Mouse (Mus musculus) thymus, postnatal 14 days (tissue): ENCODE measurements around the gene Arhgap18.

Source experiments
- DNase-seq: peaks from one replicate; pipeline ENCODE4 v3.0.0; 2021

Arhgap18 gene

DNA sequence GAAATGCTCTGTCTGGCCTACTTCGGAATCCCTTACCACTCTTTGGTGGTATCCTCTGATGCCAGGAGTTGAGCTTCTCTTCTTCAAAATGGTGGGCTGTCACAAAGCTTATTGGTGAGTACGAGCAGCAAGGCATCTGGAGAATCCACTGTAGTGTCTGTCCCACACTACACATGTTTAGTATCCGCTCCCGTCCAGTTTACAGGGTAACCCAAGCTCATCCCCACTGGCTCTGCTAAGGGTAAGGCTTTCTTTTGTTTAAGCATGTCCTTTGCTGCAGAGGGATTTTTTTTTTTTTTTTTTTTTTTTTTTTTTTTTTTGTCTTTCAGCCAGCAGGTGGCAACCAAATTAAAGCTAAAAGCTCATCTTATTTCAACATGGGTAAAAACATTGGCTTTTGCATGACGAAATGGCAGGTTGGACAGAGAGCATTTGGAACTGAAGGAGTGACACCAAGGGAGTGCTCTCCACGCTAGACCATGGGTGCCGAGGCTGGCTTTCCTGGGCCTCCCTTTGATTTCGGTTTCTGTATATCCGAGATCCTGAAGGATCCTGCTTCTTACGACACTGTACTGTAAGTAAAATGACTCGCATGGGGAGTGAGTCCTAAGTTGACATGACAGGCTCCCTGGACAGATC lies at the start of gene Arhgap18:
Gene Arhgap18, plus strand, starts transcription at position 493 of the 639 bp plus-strand sequence.
- DNase-seq = no peak

DNA sequence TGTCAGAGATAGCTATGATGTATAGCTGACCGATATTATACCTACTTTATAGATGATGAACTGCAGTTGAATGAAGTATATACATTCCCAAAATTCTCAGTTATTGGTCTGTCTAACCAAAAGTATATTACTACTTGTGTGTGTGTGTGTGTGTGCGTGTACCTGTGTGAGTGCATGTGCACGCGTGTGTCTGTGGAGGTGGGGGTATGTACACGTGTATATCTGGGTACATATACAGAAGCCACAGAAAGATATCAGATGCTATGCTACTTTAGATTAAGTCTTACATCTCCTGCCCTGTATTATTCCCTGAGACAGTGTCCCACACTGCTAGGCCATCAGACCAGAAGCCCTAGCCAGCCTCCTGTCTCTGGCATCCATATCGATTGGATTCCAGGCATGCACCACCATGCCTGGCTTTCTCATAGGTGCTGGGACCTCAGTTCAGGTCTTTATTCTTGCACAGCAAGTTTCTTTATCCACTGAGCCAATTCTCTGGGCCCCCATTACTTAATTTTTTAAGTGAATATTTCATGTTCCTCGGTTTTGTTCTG lies 42.7 kb upstream of the Arhgap18 start:
- no peak for DNase-seq

DNA sequence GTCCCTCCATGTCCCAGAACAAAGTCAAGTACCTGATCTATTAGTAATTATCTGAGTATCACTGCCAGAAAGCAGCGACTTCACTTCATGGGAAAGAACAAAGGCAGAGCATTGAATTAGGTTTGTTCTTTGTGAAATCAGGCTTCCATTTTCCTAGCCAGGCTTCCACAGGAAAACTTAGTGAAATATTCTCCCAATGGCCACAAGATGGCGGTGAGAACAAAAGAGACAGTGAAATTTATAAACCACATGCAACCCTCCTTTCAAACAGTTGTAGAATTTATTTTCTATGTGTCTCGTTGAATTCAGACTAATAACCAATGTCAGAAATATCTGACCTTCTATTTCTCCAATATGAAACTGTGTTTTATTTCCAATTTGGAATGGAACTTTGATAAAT lies 42.2 kb upstream of the Arhgap18 start:
- peak; percentile 30 for DNase-seq

GRCm38 (mm10) chr10:26713986-26714385 lies 39.2 kb upstream of the Arhgap18 start:
- no peak for DNase-seq

- DNase-seq = no peak
Observed at GRCm38 (mm10) chr10:26724704-26725103, 28.5 kb upstream of the Arhgap18 start.

DNA sequence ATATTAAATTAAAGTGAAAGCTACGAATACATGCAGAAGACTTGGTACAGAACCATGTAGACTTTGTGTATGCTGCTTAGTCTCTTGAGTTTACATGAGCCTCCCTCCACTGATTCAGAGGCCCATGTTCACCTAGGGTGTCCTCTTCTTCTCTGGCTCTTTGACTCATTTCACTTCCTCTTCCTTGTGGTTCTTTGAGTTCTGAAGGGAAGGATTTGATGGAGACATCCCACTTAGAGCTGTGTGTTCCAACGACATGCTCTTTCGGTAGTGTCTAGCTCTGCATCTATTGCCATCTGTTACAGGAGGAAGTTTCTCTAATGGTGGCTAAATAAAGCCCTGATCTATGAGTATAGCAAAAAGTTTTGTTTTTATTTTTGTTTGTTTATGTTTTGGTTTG lies 28.0 kb upstream of the Arhgap18 start:
- no peak for DNase-seq

- DNase-seq = no peak
Observed at GRCm38 (mm10) chr10:26750827-26751226, 2.4 kb upstream of the Arhgap18 start.

- peak; percentile 46 for DNase-seq
Observed at GRCm38 (mm10) chr10:26752064-26752928, 925 bp upstream of the Arhgap18 start.

DNA sequence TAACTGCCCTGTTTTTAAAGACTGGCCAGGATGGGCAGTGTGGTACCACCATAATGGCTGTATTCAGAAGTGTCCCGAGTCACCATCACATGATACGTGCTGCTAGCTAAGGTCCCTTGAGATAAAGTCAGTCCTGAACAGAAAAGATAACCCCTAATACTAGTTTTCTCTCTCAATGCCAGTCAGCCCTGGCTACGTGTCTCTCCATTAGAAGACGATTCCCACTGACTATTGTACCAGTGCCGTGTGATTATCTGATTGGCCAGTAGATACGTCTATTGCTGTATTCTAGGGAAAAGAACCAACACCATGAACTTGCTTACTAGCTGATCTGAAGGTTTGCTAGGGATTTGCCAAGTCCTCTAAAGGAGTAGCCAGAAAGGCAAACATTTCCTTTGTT lies 785 bp downstream of the Arhgap18 start:
- no peak for DNase-seq

DNA sequence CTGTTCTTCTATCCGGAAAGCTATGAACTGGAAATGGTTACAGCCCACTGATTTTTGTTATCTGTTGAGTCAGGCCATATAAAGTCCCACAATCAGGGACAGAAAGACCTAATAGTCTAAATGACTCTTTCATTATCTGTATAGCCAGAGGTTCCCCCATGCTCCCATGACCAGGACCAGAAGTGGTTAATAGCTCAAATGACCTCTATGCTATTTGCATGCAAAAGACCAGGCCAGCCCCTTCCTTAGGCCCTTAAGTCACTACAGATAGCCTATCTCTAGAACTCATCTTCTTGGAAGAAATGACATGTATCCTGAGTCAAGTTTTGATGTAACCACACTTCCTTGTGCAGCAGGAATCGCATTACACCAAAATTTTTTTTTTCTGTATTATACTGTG lies 4.0 kb downstream of the Arhgap18 start:
- no peak for DNase-seq

- DNase-seq = no peak
Observed at GRCm38 (mm10) chr10:26759469-26759868, 6.2 kb downstream of the Arhgap18 start.

DNA sequence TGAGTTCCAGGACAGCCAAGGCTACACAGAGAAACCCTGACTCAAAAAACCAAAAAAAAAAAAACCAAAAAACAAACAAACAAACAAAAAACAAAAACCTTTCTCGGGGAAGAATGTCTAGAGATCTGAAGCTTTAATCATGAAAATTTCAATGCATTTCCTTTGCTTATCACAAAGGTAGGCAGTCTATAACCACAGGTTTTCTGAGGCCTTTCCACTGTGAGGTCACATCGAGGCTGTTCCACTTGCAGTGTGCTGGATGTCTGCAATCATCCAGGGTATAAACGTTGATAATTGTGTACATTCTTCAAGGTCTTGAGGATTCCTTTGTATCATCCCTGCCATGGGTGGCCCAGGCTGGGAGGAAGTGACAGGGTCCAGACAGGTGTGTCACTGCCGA lies 7.9 kb downstream of the Arhgap18 start:
- DNase-seq = no peak

- no peak for DNase-seq
Observed at GRCm38 (mm10) chr10:26761991-26762903, 9.0 kb downstream of the Arhgap18 start.

GRCm38 (mm10) chr10:26767196-26767595 lies 14.0 kb downstream of the Arhgap18 start:
- DNase-seq = no peak

DNA sequence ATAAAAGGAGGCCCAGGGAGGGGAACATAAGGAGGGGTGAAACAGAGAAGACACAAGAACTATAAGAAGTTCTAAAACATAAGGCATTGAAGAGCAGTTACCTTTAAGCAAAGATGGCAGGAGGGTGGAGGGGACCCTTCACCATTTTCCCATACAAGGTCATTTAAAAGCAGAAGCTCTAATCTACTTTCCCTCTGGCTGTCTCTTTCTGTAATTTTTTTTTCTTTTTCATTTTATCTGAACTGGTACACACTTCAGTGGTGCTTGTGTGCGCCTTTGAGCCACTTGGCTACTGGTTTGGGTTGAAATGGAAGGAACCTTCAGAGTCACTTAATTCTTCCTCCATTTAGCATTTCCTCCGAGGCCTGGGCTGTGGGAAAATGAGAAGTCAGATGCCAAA lies 15.7 kb downstream of the Arhgap18 start:
- DNase-seq = no peak

GRCm38 (mm10) chr10:26770035-26770434 lies 16.8 kb downstream of the Arhgap18 start:
- DNase-seq = no peak

- peak; percentile 73 for DNase-seq
Observed at GRCm38 (mm10) chr10:26771938-26772623, 18.9 kb downstream of the Arhgap18 start.

DNA sequence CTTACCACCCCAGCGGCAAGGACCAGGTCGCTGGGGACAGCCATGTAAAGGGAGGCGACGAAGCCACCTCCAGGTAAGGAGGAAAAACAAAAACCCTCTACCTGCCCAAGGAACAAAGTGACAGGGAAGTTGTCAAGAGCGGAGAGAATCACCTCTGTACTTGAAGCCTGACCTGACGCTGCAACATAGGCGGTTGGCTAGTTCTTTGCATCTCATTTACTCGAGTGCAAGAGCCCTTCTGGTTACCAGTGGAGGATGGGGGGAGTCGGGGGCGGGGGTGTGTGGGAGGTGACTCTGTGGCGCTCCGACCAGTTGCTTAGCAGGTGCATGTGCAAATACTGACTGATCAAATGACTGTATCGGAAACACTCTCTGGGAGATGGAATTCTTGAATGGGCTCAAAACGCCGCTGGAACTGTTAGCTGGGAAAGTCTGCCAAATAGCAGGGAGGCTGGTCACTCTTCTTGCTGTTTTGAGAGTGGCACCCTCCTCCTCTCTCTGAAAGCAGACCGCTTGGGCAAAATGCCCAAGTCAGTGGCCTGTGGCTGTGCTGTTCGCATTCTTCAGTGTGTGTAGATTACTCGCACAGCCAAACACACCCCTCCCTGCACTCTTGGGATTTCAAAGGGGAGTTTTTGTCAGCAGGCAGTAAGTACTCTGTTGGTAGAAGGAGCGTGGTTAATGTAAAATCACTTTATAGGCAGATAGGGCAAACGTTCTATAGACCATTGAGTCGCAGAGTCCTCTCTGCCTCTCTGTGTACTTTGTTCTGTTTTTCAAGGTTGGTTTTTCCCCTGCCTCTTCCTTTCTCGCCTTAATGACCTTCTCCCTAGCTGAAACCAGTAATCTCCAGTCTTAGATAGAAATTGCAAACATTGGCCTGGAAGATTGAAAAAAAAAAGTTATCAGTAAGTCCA lies 19.7 kb downstream of the Arhgap18 start:
- DNase-seq = peak; percentile 42

GRCm38 (mm10) chr10:26773541-26773940 lies 20.3 kb downstream of the Arhgap18 start:
- DNase-seq = no peak

DNA sequence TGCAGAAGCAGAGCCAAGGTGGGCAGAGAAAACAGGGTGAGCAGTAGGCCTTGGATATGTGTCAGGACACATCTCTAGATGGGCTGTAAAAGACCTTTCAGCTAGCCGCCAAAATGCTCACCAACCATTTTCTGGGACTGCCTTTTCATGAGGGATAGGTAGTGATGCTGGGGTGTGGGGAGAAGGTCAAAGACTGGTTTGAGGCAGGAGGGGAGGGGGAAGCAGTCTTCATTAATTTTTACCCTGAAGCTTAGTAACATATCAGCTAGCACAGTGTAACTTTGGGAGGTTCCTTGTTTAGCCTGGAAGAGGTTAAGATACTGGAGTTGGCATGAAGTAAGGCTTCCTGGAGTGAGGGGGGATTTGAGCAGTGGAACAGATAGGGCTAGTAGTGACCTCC lies 21.0 kb downstream of the Arhgap18 start:
- no peak for DNase-seq

- no peak for DNase-seq
Observed at GRCm38 (mm10) chr10:26776443-26776842, 23.2 kb downstream of the Arhgap18 start.
